Mouse (Mus musculus) cerebellum, adult 18-20 months (tissue): Measurements from ENCODE around the gene Gm30737.
"Not testable (repeated sequence)": the region's sequence is repeated elsewhere in the genome, so short reads cannot be mapped to it uniquely, and the experiment has no call there.

Source experiments
- DNase-seq, 2 experiments: peaks; one replicate each; pipeline ENCODE4 v3.0.0; 2021

The Gm30737 gene

GRCm38 (mm10) chrY:14400410-14400809 is at the start of gene Gm30737:
TSS of gene Gm30737 (plus strand) at chrY:14400710.
- not testable (repeated sequence) for DNase-seq
